ENCODE assay signal across 15 mouse cellular contexts in genomic region chr4:138516448-138516847, GRCm38 (mm10).
DNase-seq lines count a peak whose midpoint lies in the region; ATAC-seq and TF ChIP-seq lines count a peak whose summit lies in the region.
"Had no signal": no experiment of that assay in that cellular context is flagged by ENCODE, and none has a peak within 500 bp of the region (broad histone marks: within the 10 kb centered on the region; RNA-seq: fewer than 3 reads in every experiment).

No protein-coding gene starts in this region.

- H3K9me3 ChIP-seq in hindbrain, postnatal 0 days (ENCODE audit: low read length), result no peaks in the 10 kb centered on the region
- no peaks in the 10 kb centered on the region for H3K9me3 ChIP-seq in hindbrain, embryonic 11.5 days (ENCODE audit: control insufficient read depth, low read length)
- no peaks in the 10 kb centered on the region for H3K9me3 ChIP-seq in neural tube, embryonic 13.5 days
- H3K9me3 ChIP-seq: embryonic facial prominence, embryonic 12.5 days had no signal

- no peak overlapping the region for H3K4me2 ChIP-seq in hindbrain, postnatal 0 days (ENCODE audit: low read depth, low read length)
- H3K4me2 ChIP-seq in hindbrain, embryonic 11.5 days (replicated peaks; ENCODE audit: low read depth, low read length), result no peak overlapping the region
- H3K4me2 ChIP-seq in neural tube, embryonic 13.5 days, result no peak overlapping the region
- H3K4me2 ChIP-seq: embryonic facial prominence, embryonic 12.5 days had no signal

- no peak for DNase-seq in hindbrain, postnatal 0 days (ENCODE audit: low spot score)
- DNase-seq in hindbrain, embryonic 11.5 days (ENCODE audit: low spot score), result no peak
- no peak for DNase-seq in neural tube, embryonic 10.5 days (ENCODE audit: extremely low spot score, low spot score)
- DNase-seq in kidney, postnatal 10 days, result peak; percentile 68
- DNase-seq in right cerebral cortex, adult 2 months (ENCODE audit: low spot score in 2 of 2), result no peak
- DNase-seq in testis, postnatal 14 days (ENCODE audit: low spot score), result no peak
- DNase-seq: adrenal gland, postnatal 36 days; cerebellum, postnatal 36 days; gastrocnemius, postnatal 10 days; heart, postnatal 14 days; lung, postnatal 4 days; thymus, adult 2 months had no signal

- ATAC-seq in hindbrain, postnatal 0 days, result peak; percentile 38; the same call in 1 of the 2 replicates
- no peak for ATAC-seq in hindbrain, embryonic 11.5 days (ENCODE audit: low FRiP score)
- ATAC-seq in neural tube, embryonic 13.5 days (ENCODE audit: low read depth), result peak; percentile 15; the same call in 1 of the 2 replicates

- peaks cover 12% of the 10 kb centered on the region for H3K4me1 ChIP-seq in hindbrain, postnatal 0 days (ENCODE audit: insufficient read depth, low read length)
- H3K4me1 ChIP-seq in hindbrain, embryonic 11.5 days (replicated peaks; ENCODE audit: control insufficient read depth, insufficient read depth, low read length), result peaks cover 4% of the 10 kb centered on the region; the same call in 1 of the 2 replicates
- peaks cover 41% of the 10 kb centered on the region for H3K4me1 ChIP-seq in neural tube, embryonic 13.5 days (replicated peaks)
- H3K4me1 ChIP-seq: embryonic facial prominence, embryonic 12.5 days had no signal

- no peaks in the 10 kb centered on the region for H3K27me3 ChIP-seq in hindbrain, postnatal 0 days (ENCODE audit: insufficient read depth, low read length)
- no peaks in the 10 kb centered on the region for H3K27me3 ChIP-seq in hindbrain, embryonic 11.5 days (ENCODE audit: control insufficient read depth, insufficient read depth, low read length)
- 0 out of 2 replicates have a peak, but pooled peaks cover under 1% of the 10 kb centered on the region for H3K27me3 ChIP-seq in neural tube, embryonic 13.5 days
- H3K27me3 ChIP-seq: embryonic facial prominence, embryonic 12.5 days had no signal

- H3K36me3 ChIP-seq in hindbrain, postnatal 0 days (ENCODE audit: insufficient read depth, low read length), result no peaks in the 10 kb centered on the region
- no peaks in the 10 kb centered on the region for H3K36me3 ChIP-seq in hindbrain, embryonic 11.5 days (ENCODE audit: control insufficient read depth, insufficient read depth, low read length)
- H3K36me3 ChIP-seq in neural tube, embryonic 13.5 days, result no peaks in the 10 kb centered on the region
- H3K36me3 ChIP-seq: embryonic facial prominence, embryonic 12.5 days had no signal

- TF ChIP-seq CTCF in hindbrain, postnatal 0 days (IDR thresholded peaks at IDR 0.05; ENCODE audit: low read depth), result no peak

- WGBS in hindbrain, postnatal 0 days, result 77% methylated on average over 3 of the region's 3 CpGs
- 88% methylated on average over 3 of the region's 3 CpGs for WGBS in hindbrain, embryonic 11.5 days
- 87% methylated on average over 3 of the region's 3 CpGs for WGBS in neural tube, embryonic 13.5 days

- no peak overlapping the region for H3K9ac ChIP-seq in hindbrain, postnatal 0 days (replicated peaks; ENCODE audit: low read length)
- H3K9ac ChIP-seq in hindbrain, embryonic 11.5 days (ENCODE audit: low read depth, low read length), result no peak overlapping the region
- no peak overlapping the region for H3K9ac ChIP-seq in neural tube, embryonic 13.5 days
- H3K9ac ChIP-seq: embryonic facial prominence, embryonic 12.5 days; liver, embryonic 14.5 days had no signal

- no peak overlapping the region; the same call in 1 of the 2 replicates for H3K27ac ChIP-seq in hindbrain, postnatal 0 days
- H3K27ac ChIP-seq in hindbrain, embryonic 11.5 days (ENCODE audit: low read depth, low read length), result no peak overlapping the region
- no peak overlapping the region for H3K27ac ChIP-seq in neural tube, embryonic 13.5 days (replicated peaks)
- H3K27ac ChIP-seq: embryonic facial prominence, embryonic 12.5 days; liver, embryonic 14.5 days had no signal

- no peak overlapping the region for H3K4me3 ChIP-seq in hindbrain, postnatal 0 days (ENCODE audit: low read length)
- no peak overlapping the region for H3K4me3 ChIP-seq in hindbrain, embryonic 11.5 days (ENCODE audit: low read depth, low read length)
- H3K4me3 ChIP-seq in neural tube, embryonic 13.5 days, result no peak overlapping the region
- H3K4me3 ChIP-seq: embryonic facial prominence, embryonic 12.5 days had no signal
